Mouse (Mus musculus) heart, embryonic 14.5 days (tissue): ENCODE data around the gene Irx5. TPM values are rescaled to one million over a fixed set of nuclear protein-coding genes. Genes with fewer than 3 reads are reported as not detected.

Experiments
- ATAC-seq: fragments of 200-750 bp; cut with Nextera tagmentation; 2 replicates; pipeline ENCODE4 v1.8.0; 2017; ENCODE audit warnings: low read depth, moderate TSS enrichment; ENCODE audit not compliant: insufficient number of reproducible peaks, insufficient read depth, low FRiP score
- H3K27ac ChIP-seq, 2 experiments: fragments of 200-500 bp in 1 of 2; fragments of 300-500 bp in 1 of 2; sonication (generic) in 1 of 2; replicated peaks in 1 of 2; 2 replicates each; pipeline ENCODE4 v1.5.1; 2012 to 2014; ENCODE audit warnings: low read depth in 2 of 2, low read length in 2 of 2, control low read depth in 1 of 2, mild to moderate bottlenecking in 1 of 2, mixed read lengths in 1 of 2; ENCODE audit not compliant: control insufficient read depth in 1 of 2, insufficient read depth in 1 of 2
- H3K27me3 ChIP-seq: fragments of 300-500 bp; sonication (generic); 2 replicates; pipeline ENCODE4 v1.6.1; 2014; ENCODE audit warnings: mild to moderate bottlenecking, low read length, control low read depth; ENCODE audit not compliant: control insufficient read depth, insufficient read depth
- H3K36me3 ChIP-seq: fragments of 300-500 bp; sonication (generic); 2 replicates; pipeline ENCODE4 v1.6.1; 2014; ENCODE audit warnings: mild to moderate bottlenecking, control low read depth, low read length, mixed read lengths; ENCODE audit not compliant: control insufficient read depth, insufficient read depth
- H3K4me1 ChIP-seq, 2 experiments: fragments of 200-500 bp in 1 of 2; fragments of 300-500 bp in 1 of 2; sonication (generic) in 1 of 2; 2 replicates each; pipeline ENCODE4 v1.6.1; 2012 to 2014; ENCODE audit warnings: low read length in 2 of 2, control low read depth in 1 of 2, mixed read lengths in 1 of 2; ENCODE audit not compliant: control insufficient read depth in 2 of 2, insufficient read depth in 2 of 2
- H3K4me2 ChIP-seq: fragments of 300-500 bp; sonication (generic); 2 replicates; pipeline ENCODE4 v1.6.1; 2014; ENCODE audit warnings: mild to moderate bottlenecking, low read length
- H3K4me3 ChIP-seq, 2 experiments: fragments of 200-500 bp in 1 of 2; fragments of 300-500 bp in 1 of 2; sonication (generic) in 1 of 2; 2 replicates each; pipeline ENCODE4 v1.5.1; 2012 to 2014; ENCODE audit warnings: low read length in 2 of 2, mild to moderate bottlenecking in 2 of 2, control low read depth in 1 of 2, low read depth in 1 of 2, moderate library complexity in 1 of 2; ENCODE audit not compliant: control insufficient read depth in 1 of 2, insufficient read depth in 1 of 2
- H3K9ac ChIP-seq: fragments of 300-500 bp; sonication (generic); 2 replicates; pipeline ENCODE4 v1.6.1; 2014; ENCODE audit warnings: mild to moderate bottlenecking, low read length
- H3K9me3 ChIP-seq: fragments of 300-500 bp; sonication (generic); 2 replicates; pipeline ENCODE4 v1.6.1; 2016; ENCODE audit warnings: low read length, control low read depth; ENCODE audit not compliant: control insufficient read depth
- whole genome bisulfite sequencing: fragments of 180-500 bp; shearing (Covaris S2); extraction: QIAGEN DNeasy Blood & Tissue Kit; methylation state at CpG from one replicate; pipeline ENCODE4 v1.1.7; 2014; 5-methylcytosine and 5-hydroxymethylcytosine counted together
- polyA plus RNA-seq: library from polyadenylated mRNA; unstranded; fragments of >200 nt; fragmentation: Nextera tagmentation; extraction: Ambion mirVana; gene quantifications from 2 replicates; pipeline ENCODE4 v1.2.1, GENCODE M21; 2014

Gene Irx5
- polyA plus RNA-seq, 1 experiment from 2014 or later, result 11.5 TPM

- no peak overlapping the region for H3K9ac ChIP-seq
- no peak for ATAC-seq
- H3K4me2 ChIP-seq, result no peak overlapping the region
- H3K27me3 ChIP-seq, result no peaks in the 10 kb centered on the region
- H3K4me3 ChIP-seq, result no peak overlapping the region
- H3K4me1 ChIP-seq, result no peaks in the 10 kb centered on the region
- no peak overlapping the region for H3K27ac ChIP-seq
- H3K9me3 ChIP-seq, result no peaks in the 10 kb centered on the region
- H3K36me3 ChIP-seq, result no peaks in the 10 kb centered on the region
- 72% methylated on average over 6 of the region's 6 CpGs for WGBS
Observed at GRCm38 (mm10) chr8:92413583-92413982, 56.2 kb downstream of the Irx5 start.

GRCm38 (mm10) chr8:92420666-92421065 lies 63.2 kb downstream of the Irx5 start:
- ATAC-seq, result no peak
- no peaks in the 10 kb centered on the region for H3K4me1 ChIP-seq
- no peaks in the 10 kb centered on the region for H3K27me3 ChIP-seq
- no peaks in the 10 kb centered on the region for H3K36me3 ChIP-seq
- no peak overlapping the region for H3K27ac ChIP-seq
- WGBS, result 49% methylated on average over 7 of the region's 7 CpGs
- H3K4me3 ChIP-seq, result no peak overlapping the region
- H3K9me3 ChIP-seq, result no peaks in the 10 kb centered on the region
- H3K9ac ChIP-seq, result no peak overlapping the region
- no peak overlapping the region for H3K4me2 ChIP-seq
